Mouse (Mus musculus) midbrain, embryonic 11.5 days (tissue): ENCODE measurements at regions not wholly inside any gene's neighbourhood (a gene's known extent, or its start where the extent isn't known, plus 50 kb on each side); places are given as distances from the start of the nearest gene placed in this dataset.
"Not testable (repeated sequence)": the region's sequence is repeated elsewhere in the genome, so short reads cannot be mapped to it uniquely, and the experiment has no call there.

ENCODE experiments used
- ATAC-seq: fragments of 200-750 bp; cut with Nextera tagmentation; 2 replicates; pipeline ENCODE4 v1.8.0; 2017; ENCODE audit warnings: moderate TSS enrichment, moderate library complexity; ENCODE audit not compliant: low FRiP score
- DNase-seq: peaks from one replicate; pipeline ENCODE4 v3.0.0; 2015; ENCODE audit warnings: low spot score; ENCODE audit errors: missing footprints
- H3K27ac ChIP-seq: fragments of 300-500 bp; sonication (generic); 2 replicates; pipeline ENCODE4 v1.5.1; 2014; ENCODE audit warnings: low read depth, low read length
- H3K27me3 ChIP-seq: fragments of 300-500 bp; sonication (generic); 2 replicates; pipeline ENCODE4 v1.6.1; 2014; ENCODE audit warnings: mild to moderate bottlenecking, low read length, moderate library complexity, mixed read lengths; ENCODE audit not compliant: control insufficient read depth, insufficient read depth
- H3K36me3 ChIP-seq: fragments of 300-500 bp; sonication (generic); 2 replicates; pipeline ENCODE4 v1.6.1; 2014; ENCODE audit warnings: mild to moderate bottlenecking, low read length, moderate library complexity, mixed read lengths; ENCODE audit not compliant: control insufficient read depth, insufficient read depth
- H3K4me1 ChIP-seq: fragments of 300-500 bp; sonication (generic); 2 replicates; pipeline ENCODE4 v1.6.1; 2014; ENCODE audit warnings: low read length; ENCODE audit not compliant: control insufficient read depth, insufficient read depth
- H3K4me2 ChIP-seq: fragments of 300-500 bp; sonication (generic); 2 replicates; pipeline ENCODE4 v1.6.1; 2014; ENCODE audit warnings: mild to moderate bottlenecking, moderate library complexity
- H3K4me3 ChIP-seq: fragments of 300-500 bp; sonication (generic); 2 replicates; pipeline ENCODE4 v1.5.1; 2014; ENCODE audit warnings: low read depth, low read length
- H3K9ac ChIP-seq: fragments of 300-500 bp; sonication (generic); 2 replicates; pipeline ENCODE4 v1.6.1; 2014; ENCODE audit warnings: low read length
- H3K9me3 ChIP-seq: fragments of 300-500 bp; sonication (generic); 2 replicates; pipeline ENCODE4 v1.6.1; 2016; ENCODE audit warnings: low read length; ENCODE audit not compliant: control insufficient read depth
- whole genome bisulfite sequencing: fragments of 180-500 bp; shearing (Covaris S2); extraction: QIAGEN DNeasy Blood & Tissue Kit; methylation state at CpG from one replicate; pipeline ENCODE4 v1.1.7; 2014; 5-methylcytosine and 5-hydroxymethylcytosine counted together

GRCm38 (mm10) chr10:86636953-86637376, 68.3 kb downstream of the Hsp90b1 start:
- Histone ChIP-seq H3K4me2 (peak overlapping the region; percentile 37), H3K4me3 (peak overlapping the region; percentile 25)
- not testable (repeated sequence) for H3K36me3 ChIP-seq, H3K4me1 ChIP-seq, H3K9me3 ChIP-seq, H3K27me3 ChIP-seq, H3K27ac ChIP-seq, H3K9ac ChIP-seq
- ATAC-seq (peak; percentile 94), DNase-seq (peak; percentile 97)
- WGBS, result 4% methylated on average over 14 of the region's 14 CpGs

DNA sequence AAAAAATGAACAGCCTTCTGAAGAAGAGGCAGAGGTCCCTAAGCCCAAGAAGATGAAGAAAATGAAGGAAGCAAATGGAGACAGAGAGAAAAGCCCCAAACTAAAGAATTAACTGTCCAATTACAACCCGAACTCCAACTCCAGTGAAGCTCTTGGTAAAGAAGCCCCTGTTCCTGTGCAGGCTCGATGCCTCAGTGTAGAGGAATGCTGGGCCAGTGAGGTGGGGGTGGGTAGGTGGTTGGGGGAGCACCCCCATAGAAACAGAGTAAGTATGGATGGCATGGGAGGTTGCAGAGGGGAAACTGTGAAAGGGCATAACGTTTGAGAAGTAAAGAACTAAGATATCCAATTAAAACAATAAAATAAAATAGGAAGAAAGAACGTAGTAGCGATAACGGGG, 68.8 kb downstream of the Hsp90b1 start:
- not testable (repeated sequence) for H3K27me3 ChIP-seq, ATAC-seq, H3K36me3 ChIP-seq, H3K4me1 ChIP-seq, H3K27ac ChIP-seq, H3K9ac ChIP-seq, H3K9me3 ChIP-seq, H3K4me3 ChIP-seq, DNase-seq
- 28% methylated on average over 6 of the region's 6 CpGs for WGBS
- H3K4me2 ChIP-seq, result peak overlapping the region; percentile 37

DNA sequence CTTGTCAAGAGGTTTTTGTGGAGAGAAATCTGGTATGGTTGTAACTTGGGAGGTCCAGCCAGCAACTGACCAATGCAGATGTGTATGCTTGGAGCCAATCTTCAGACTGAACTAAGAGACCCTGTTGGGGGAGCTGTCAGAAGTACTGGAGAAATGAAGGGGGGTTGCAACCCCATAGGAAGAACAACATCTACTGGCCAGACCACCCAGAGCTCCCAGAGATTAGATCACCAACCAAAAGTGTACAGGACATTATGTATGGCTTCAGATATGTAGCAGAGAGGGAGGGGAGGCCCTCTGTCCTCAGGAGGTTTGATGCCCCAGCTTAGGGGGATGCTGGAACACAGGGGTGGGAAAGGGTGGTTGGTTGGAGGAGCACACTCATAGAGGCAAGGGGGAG, 78.6 kb downstream of the Hsp90b1 start:
- not testable (repeated sequence) for H3K9ac ChIP-seq, H3K9me3 ChIP-seq, H3K4me1 ChIP-seq, DNase-seq, H3K4me3 ChIP-seq, H3K4me2 ChIP-seq, ATAC-seq, H3K36me3 ChIP-seq, H3K27ac ChIP-seq, H3K27me3 ChIP-seq

GRCm38 (mm10) chr10:86617958-86618664, 87.2 kb downstream of the Hsp90b1 start:
- not testable (repeated sequence) for H3K4me2 ChIP-seq, H3K36me3 ChIP-seq, DNase-seq, H3K27ac ChIP-seq, H3K4me3 ChIP-seq, ATAC-seq, H3K9ac ChIP-seq, H3K27me3 ChIP-seq, H3K4me1 ChIP-seq, H3K9me3 ChIP-seq
- WGBS, result 85% methylated on average over 6 of the region's 6 CpGs

DNA sequence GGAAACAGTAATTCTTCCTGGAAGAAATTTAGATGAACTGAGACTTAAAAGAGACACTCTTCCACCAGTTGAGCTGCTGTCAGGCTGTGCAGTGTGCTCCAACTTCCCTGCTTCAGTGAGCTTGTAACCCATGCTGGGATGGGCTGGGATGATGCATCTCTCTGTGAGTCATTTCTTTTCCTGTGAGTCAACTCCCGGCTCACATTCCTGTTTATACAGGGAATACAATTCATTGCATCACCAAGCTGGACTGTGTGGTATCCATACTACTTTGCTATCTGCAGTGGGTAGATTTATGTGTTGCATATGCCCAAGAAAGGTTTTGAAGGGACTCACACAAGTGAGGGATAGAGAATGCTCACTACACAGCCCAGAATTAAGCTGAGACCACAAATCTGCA, 93.0 kb downstream of the Hsp90b1 start:
- not testable (repeated sequence) for H3K27me3 ChIP-seq, H3K4me2 ChIP-seq, H3K9ac ChIP-seq, ATAC-seq, H3K4me1 ChIP-seq, H3K9me3 ChIP-seq, DNase-seq, H3K36me3 ChIP-seq, H3K27ac ChIP-seq, H3K4me3 ChIP-seq
- WGBS, result 71% methylated on average over 1 of the region's 1 CpGs

DNA sequence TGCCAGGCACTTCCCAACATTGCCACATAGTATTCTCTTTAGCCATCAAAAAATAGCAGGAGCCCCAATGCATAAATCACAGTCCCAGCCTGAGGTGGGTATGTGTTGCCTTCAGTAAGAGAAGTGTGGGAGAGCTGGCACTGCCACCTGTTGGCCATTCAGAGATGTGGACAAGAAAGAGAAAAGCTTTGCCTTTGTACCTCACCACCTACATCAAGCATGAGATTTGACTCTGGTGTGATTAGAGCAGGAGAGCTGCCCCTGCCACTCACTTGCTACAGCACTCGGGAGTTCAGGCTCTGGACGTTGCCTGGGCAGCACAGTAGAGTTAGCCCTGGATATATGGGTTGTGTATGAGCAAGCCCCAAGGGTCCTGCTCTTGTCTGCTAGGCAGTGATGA, 95.3 kb downstream of the Hsp90b1 start:
- not testable (repeated sequence) for H3K9ac ChIP-seq, DNase-seq, H3K4me3 ChIP-seq

GRCm38 (mm10) chr10:86600843-86601242, 102.1 kb upstream of the Syn3 start:
- not testable (repeated sequence) for H3K27me3 ChIP-seq, H3K9me3 ChIP-seq, H3K27ac ChIP-seq, H3K4me2 ChIP-seq, DNase-seq, H3K4me1 ChIP-seq, H3K36me3 ChIP-seq, H3K9ac ChIP-seq, ATAC-seq, H3K4me3 ChIP-seq
- WGBS, result 39% methylated on average over 7 of the region's 7 CpGs

More for the DNA sequence above, 95.3 kb downstream of the Hsp90b1 start:
- H3K4me2 ChIP-seq, H3K9me3 ChIP-seq, ATAC-seq, H3K4me1 ChIP-seq, H3K36me3 ChIP-seq, H3K27ac ChIP-seq, H3K27me3 ChIP-seq: not testable (repeated sequence)
- 63% methylated on average over 2 of the region's 2 CpGs for WGBS

GRCm38 (mm10) chr10:86599991-86600390, 101.3 kb upstream of the Syn3 start:
- not testable (repeated sequence) for H3K27ac ChIP-seq, H3K36me3 ChIP-seq, H3K27me3 ChIP-seq, H3K4me3 ChIP-seq, DNase-seq, H3K4me1 ChIP-seq, ATAC-seq, H3K9me3 ChIP-seq, H3K4me2 ChIP-seq, H3K9ac ChIP-seq
- 90% methylated on average over 7 of the region's 7 CpGs for WGBS

- not testable (repeated sequence) for ATAC-seq, H3K9me3 ChIP-seq, H3K27ac ChIP-seq, DNase-seq, H3K36me3 ChIP-seq, H3K9ac ChIP-seq, H3K4me1 ChIP-seq, H3K27me3 ChIP-seq, H3K4me3 ChIP-seq, H3K4me2 ChIP-seq
- WGBS, result 95% methylated on average over 2 of the region's 2 CpGs
Observed at GRCm38 (mm10) chr10:86590211-86590610, 91.5 kb upstream of the Syn3 start.
